Mouse (Mus musculus) MEL (cell line): ENCODE data around the gene Tnnt2. TPM values are rescaled to one million over a fixed set of nuclear protein-coding genes. Genes with fewer than 3 reads are reported as not detected.

Experiments used
- DNase-seq: peaks from one replicate; pipeline ENCODE4 v3.0.0; 2011; ENCODE audit warnings: low read depth, low spot score
- H3K27ac ChIP-seq: 2 replicates; pipeline ENCODE4 v1.5.1; 2012; ENCODE audit warnings: low read depth, mild to moderate bottlenecking, control low read depth, low read length, moderate library complexity; ENCODE audit not compliant: control insufficient read depth
- H3K27me3 ChIP-seq, 2 experiments: fragments of 150-350 bp in 1 of 2; sonication (generic) in 1 of 2; 2 replicates each; pipeline ENCODE4 v1.6.1; 2012; ENCODE audit warnings: low read length in 2 of 2, mild to moderate bottlenecking in 2 of 2, improper control_type of control experiment in 1 of 2, moderate library complexity in 1 of 2; ENCODE audit not compliant: insufficient read depth in 2 of 2, control insufficient read depth in 1 of 2
- H3K36me3 ChIP-seq, 2 experiments: 2 replicates each; pipeline ENCODE4 v1.6.1; 2012 to 2014; ENCODE audit warnings: low read length in 2 of 2, improper control_type of control experiment in 1 of 2, inconsistent platforms in 1 of 2, mild to moderate bottlenecking in 1 of 2; ENCODE audit not compliant: insufficient read depth in 2 of 2, control insufficient read depth in 1 of 2
- H3K4me1 ChIP-seq, 2 experiments: fragments of 150-350 bp in 1 of 2; sonication (generic) in 1 of 2; 2 replicates each; pipeline ENCODE4 v1.6.1; 2012; ENCODE audit warnings: low read length in 2 of 2, improper control_type of control experiment in 1 of 2, mild to moderate bottlenecking in 1 of 2; ENCODE audit not compliant: insufficient read depth in 2 of 2, control insufficient read depth in 1 of 2
- H3K4me3 ChIP-seq, 2 experiments: fragments of 150-350 bp in 1 of 2; sonication (generic) in 1 of 2; 2 replicates each; pipeline ENCODE4 v1.5.1; 2012; ENCODE audit warnings: low read depth in 2 of 2, low read length in 2 of 2, mild to moderate bottlenecking in 2 of 2, moderate library complexity in 2 of 2, control low read depth in 1 of 2, improper control_type of control experiment in 1 of 2; ENCODE audit not compliant: control insufficient read depth in 1 of 2, insufficient read depth in 1 of 2
- H3K79me2 ChIP-seq: 2 replicates; pipeline ENCODE4 v1.6.1; 2012; ENCODE audit warnings: mild to moderate bottlenecking, low read length, moderate library complexity; ENCODE audit not compliant: control insufficient read depth, poor library complexity, insufficient read depth
- H3K9ac ChIP-seq: 2 replicates; pipeline ENCODE4 v1.6.1; 2012; ENCODE audit warnings: low read depth, mild to moderate bottlenecking, control low read depth, low read length, moderate library complexity; ENCODE audit not compliant: control insufficient read depth, poor library complexity, severe bottlenecking
- H3K9me3 ChIP-seq: fragments of 150-350 bp; sonication (generic); replicated peaks from 2 replicates; pipeline ENCODE4 v1.6.1; 2012; ENCODE audit warnings: mild to moderate bottlenecking, low read length, improper control_type of control experiment, moderate library complexity; ENCODE audit not compliant: insufficient read depth
- CHD1 ChIP-seq: IDR thresholded peaks from 2 replicates; pipeline ENCODE4 v1.6.1; 2012; ENCODE audit warnings: low read depth, mild to moderate bottlenecking, inconsistent platforms, low read length, improper control_type of control experiment
- JUND ChIP-seq: IDR thresholded peaks from 2 replicates; pipeline ENCODE4 v1.6.1; 2011; ENCODE audit warnings: low read depth, mild to moderate bottlenecking, improper control_type of control experiment, low read length
- MAZ ChIP-seq: IDR thresholded peaks from 2 replicates; pipeline ENCODE4 v1.6.1; 2012; ENCODE audit warnings: low read depth, mild to moderate bottlenecking, inconsistent platforms, low read length, improper control_type of control experiment
- MEF2A ChIP-seq: IDR thresholded peaks from 2 replicates; pipeline ENCODE4 v1.6.1; 2014; ENCODE audit warnings: low read depth, mild to moderate bottlenecking, inconsistent platforms, low read length, improper control_type of control experiment; ENCODE audit not compliant: poor library complexity, insufficient replicate concordance, severe bottlenecking; ENCODE audit errors: extremely low read depth
- MXI1 ChIP-seq: IDR thresholded peaks from 2 replicates; pipeline ENCODE4 v1.6.1; 2011; ENCODE audit warnings: mild to moderate bottlenecking, low read depth, low read length, improper control_type of control experiment
- MYC ChIP-seq: IDR thresholded peaks from 2 replicates; pipeline ENCODE4 v1.6.1; 2011; ENCODE audit warnings: low read depth, mild to moderate bottlenecking, low read length, improper control_type of control experiment, moderate library complexity
- NELFE ChIP-seq: IDR thresholded peaks from 2 replicates; pipeline ENCODE4 v1.6.1; 2011; ENCODE audit warnings: low read depth, low read length, improper control_type of control experiment
- POLR2A ChIP-seq, 2 experiments: IDR thresholded peaks; 2 replicates each; pipeline ENCODE4 v1.6.1; 2011 to 2012; ENCODE audit warnings: low read length in 2 of 2, mild to moderate bottlenecking in 2 of 2, control low read depth in 1 of 2, improper control_type of control experiment in 1 of 2, low read depth in 1 of 2, moderate library complexity in 1 of 2; ENCODE audit not compliant: control insufficient read depth in 1 of 2, insufficient read depth in 1 of 2, poor library complexity in 1 of 2
- SIN3A ChIP-seq: IDR thresholded peaks from 2 replicates; pipeline ENCODE4 v1.6.1; 2012; ENCODE audit warnings: low read length, improper control_type of control experiment, inconsistent platforms
- TAL1 ChIP-seq: IDR thresholded peaks from 2 replicates; pipeline ENCODE4 v1.6.1; 2012; ENCODE audit warnings: mild to moderate bottlenecking, inconsistent platforms, low read length, moderate library complexity, mixed read lengths
- TBP ChIP-seq: IDR thresholded peaks from 2 replicates; pipeline ENCODE4 v1.8.0; 2011; ENCODE audit warnings: low read depth, low read length, improper control_type of control experiment
- TCF12 ChIP-seq: IDR thresholded peaks from 2 replicates; pipeline ENCODE4 v1.6.1; 2014; ENCODE audit warnings: low read depth, mild to moderate bottlenecking, inconsistent platforms, low read length, improper control_type of control experiment, moderate library complexity
- ZC3H11A ChIP-seq: IDR thresholded peaks from 2 replicates; pipeline ENCODE4 v1.6.1; 2012; ENCODE audit warnings: low read depth, mild to moderate bottlenecking, inconsistent platforms, low read length, improper control_type of control experiment
- ZMIZ1 ChIP-seq: IDR thresholded peaks from 2 replicates; pipeline ENCODE4 v1.6.1; 2012; ENCODE audit warnings: low read depth, mild to moderate bottlenecking, inconsistent platforms, low read length, improper control_type of control experiment, moderate library complexity
- polyA plus RNA-seq, 2 experiments: library from polyadenylated mRNA; stranded (reverse) in 1 of 2; unstranded in 1 of 2; fragments of >175 nt in 1 of 2; fragments of >200 nt in 1 of 2; gene quantifications; 2 replicates each; pipeline versions ENCODE4 v1.2.1 to v1.2.4; 2012; ENCODE audit warnings: low replicate concordance in 2 of 2, low read depth in 1 of 2; ENCODE audit not compliant: insufficient read length in 2 of 2, insufficient read depth in 1 of 2, missing spikeins in 1 of 2
- total RNA-seq: library from RNA; depleted of rRNA; stranded (reverse); fragments of 300-350 nt; gene quantifications from 2 replicates; pipeline ENCODE4 v1.2.3, GENCODE M21; 2012

Tnnt2 gene
- total and polyA plus RNA-seq, 3 experiments = not detected

- Histone ChIP-seq H3K9me3 (no peaks in the 10 kb centered on the region), H3K79me2 (no peaks in the 10 kb centered on the region), H3K27ac (no peak overlapping the region), H3K4me1 (no peaks in the 10 kb centered on the region), H3K4me3 (no peak overlapping the region), H3K27me3 (peaks cover 0 to 4% of the 10 kb centered on the region in 2 experiments; a peak in 2 of 4 replicates), H3K36me3 (no peaks in the 10 kb centered on the region; a peak in 1 of 4 replicates), H3K9ac (no peak overlapping the region)
- no peak for DNase-seq
- TF ChIP-seq MYC = no peak
Measured at GRCm38 (mm10) chr1:135840675-135841395, 4.7 kb downstream of the Tnnt2 start.

GRCm38 (mm10) chr1:135843519-135844262 is 7.5 kb downstream of the Tnnt2 start:
- Histone ChIP-seq H3K4me3 (no peak overlapping the region), H3K27me3 (peaks cover 0 to 1% of the 10 kb centered on the region in 2 experiments; a peak in 1 of 4 replicates), H3K9me3 (no peaks in the 10 kb centered on the region), H3K4me1 (peaks cover 0 to 8% of the 10 kb centered on the region in 2 experiments; a peak in 1 of 4 replicates), H3K79me2 (no peaks in the 10 kb centered on the region), H3K9ac (no peak overlapping the region), H3K27ac (no peak overlapping the region), H3K36me3 (peaks cover 0 to 3% of the 10 kb centered on the region in 2 experiments; a peak in 1 of 4 replicates)
- TF ChIP-seq ZMIZ1 = no peak
- no peak for TF ChIP-seq MXI1
- no peak for TF ChIP-seq MEF2A
- no peak for TF ChIP-seq CHD1
- TF ChIP-seq TCF12 = no peak
- no peak for TF ChIP-seq SIN3A
- no peak for DNase-seq

- H3K27me3 ChIP-seq = peaks cover 0 to 1% of the 10 kb centered on the region in 2 experiments; a peak in 1 of 4 replicates
- no peak overlapping the region for H3K27ac ChIP-seq
Measured at GRCm38 (mm10) chr1:135844481-135844880, 8.3 kb downstream of the Tnnt2 start.

More at GRCm38 (mm10) chr1:135844481-135844880, 8.3 kb downstream of the Tnnt2 start:
- Histone ChIP-seq H3K9ac (no peak overlapping the region), H3K36me3 (peaks cover 0 to 3% of the 10 kb centered on the region in 2 experiments; a peak in 1 of 4 replicates), H3K4me3 (no peak overlapping the region), H3K4me1 (peaks cover 0 to 8% of the 10 kb centered on the region in 2 experiments; a peak in 1 of 4 replicates), H3K79me2 (no peaks in the 10 kb centered on the region), H3K9me3 (no peaks in the 10 kb centered on the region)
- TF ChIP-seq JUND (no peak), TBP (no peak), NELFE (no peak), ZC3H11A (no peak), TAL1 (no peak), MAZ (no peak), POLR2A (IDR thresholded peaks at IDR 0.05; ENCODE audit: control insufficient read depth in 1 of 2, insufficient read depth in 1 of 2, low read depth in 1 of 2, low read length in 2 of 2, poor library complexity in 1 of 2) (no peak)
- peak; percentile 16 for DNase-seq
